Mouse (Mus musculus) CH12.LX (cell line): ENCODE results near the gene Gm20716. TPM values are rescaled to one million over a fixed set of nuclear protein-coding genes. Genes with fewer than 3 reads are reported as not detected.

Source experiments
- DNase-seq: peaks from one replicate; pipeline ENCODE4 v3.0.0-alpha.2; 2013; ENCODE audit errors: extremely low read depth
- H3K27ac ChIP-seq: 2 replicates; pipeline ENCODE4 v1.5.1; 2012; ENCODE audit warnings: low read depth, mild to moderate bottlenecking, control low read depth, moderate library complexity; ENCODE audit not compliant: insufficient read depth
- H3K27me3 ChIP-seq: replicated peaks from 2 replicates; pipeline ENCODE3; 2012; ENCODE audit warnings: inconsistent platforms
- H3K36me3 ChIP-seq, 2 experiments: replicated peaks in 1 of 2; 2 replicates each; pipeline versions ENCODE3 to v1.6.1; 2012; ENCODE audit warnings: inconsistent platforms in 1 of 2, low read length in 1 of 2, mild to moderate bottlenecking in 1 of 2, mixed read lengths in 1 of 2, moderate library complexity in 1 of 2; ENCODE audit not compliant: control insufficient read depth in 1 of 2, insufficient read depth in 1 of 2
- H3K4me1 ChIP-seq, 2 experiments: 2 replicates each; pipeline ENCODE4 v1.6.1; 2012; ENCODE audit warnings: inconsistent platforms in 1 of 2, moderate library complexity in 1 of 2; ENCODE audit not compliant: insufficient read depth in 2 of 2, control insufficient read depth in 1 of 2
- H3K4me2 ChIP-seq: 2 replicates; pipeline ENCODE4 v1.6.1; 2012; ENCODE audit warnings: low read depth, mild to moderate bottlenecking, control low read depth; ENCODE audit not compliant: poor library complexity, insufficient read depth, severe bottlenecking
- H3K4me3 ChIP-seq, 3 experiments: fragments of 150-350 bp in 1 of 3; sonication (generic) in 1 of 3; replicated peaks in 1 of 3; 2 replicates each; pipeline versions ENCODE3 to v1.5.1; 2011 to 2012; ENCODE audit warnings: low read depth in 2 of 3, low read length in 2 of 3, mild to moderate bottlenecking in 2 of 3, moderate library complexity in 2 of 3, control low read depth in 1 of 3, improper control_type of control experiment in 1 of 3, inconsistent platforms in 1 of 3, mixed read lengths in 1 of 3; ENCODE audit not compliant: poor library complexity in 1 of 3
- H3K79me2 ChIP-seq: replicated peaks from 2 replicates; pipeline ENCODE4 v1.6.1; 2012; ENCODE audit warnings: mild to moderate bottlenecking, moderate library complexity; ENCODE audit not compliant: control insufficient read depth, poor library complexity, insufficient read depth, severe bottlenecking; ENCODE audit errors: extremely low read depth
- H3K9ac ChIP-seq: 2 replicates; pipeline ENCODE4 v1.6.1; 2012; ENCODE audit warnings: low read depth, mild to moderate bottlenecking, control low read depth, moderate library complexity; ENCODE audit not compliant: insufficient read depth
- H3K9me3 ChIP-seq: replicated peaks from 2 replicates; pipeline ENCODE3; 2012; ENCODE audit warnings: low read length, inconsistent platforms, mixed read lengths
- BHLHE40 ChIP-seq: IDR thresholded peaks from 2 replicates; pipeline ENCODE4 v1.6.1; 2011; ENCODE audit warnings: mild to moderate bottlenecking, low read depth, low read length, improper control_type of control experiment
- CHD1 ChIP-seq: IDR thresholded peaks from 2 replicates; pipeline ENCODE4 v1.6.1; 2012; ENCODE audit warnings: low read depth, low read length, improper control_type of control experiment, inconsistent platforms
- CHD2 ChIP-seq: IDR thresholded peaks from 2 replicates; pipeline ENCODE4 v1.6.1; 2011; ENCODE audit warnings: low read length, improper control_type of control experiment
- E2F4 ChIP-seq: IDR thresholded peaks from 2 replicates; pipeline ENCODE4 v1.6.1; 2011; ENCODE audit warnings: low read depth, low read length, improper control_type of control experiment; ENCODE audit not compliant: insufficient replicate concordance
- ELF1 ChIP-seq: IDR thresholded peaks from 2 replicates; pipeline ENCODE4 v1.6.1; 2014; ENCODE audit warnings: low read depth, mild to moderate bottlenecking, inconsistent platforms, low read length, improper control_type of control experiment
- ETS1 ChIP-seq: conservative IDR thresholded peaks from 2 replicates; pipeline ENCODE4 v1.6.1; 2012; ENCODE audit warnings: low read depth, mild to moderate bottlenecking, inconsistent platforms, low read length, improper control_type of control experiment, moderate library complexity
- GABPA ChIP-seq: IDR thresholded peaks from 2 replicates; pipeline ENCODE4 v1.6.1; 2012; ENCODE audit warnings: low read depth, low read length, improper control_type of control experiment, inconsistent platforms; ENCODE audit not compliant: insufficient replicate concordance
- HCFC1 ChIP-seq: IDR thresholded peaks from 2 replicates; pipeline ENCODE4 v1.6.1; 2012; ENCODE audit warnings: low read depth, mild to moderate bottlenecking, inconsistent platforms, low read length, improper control_type of control experiment
- JUN ChIP-seq: IDR thresholded peaks from 2 replicates; pipeline ENCODE4 v1.6.1; 2011; ENCODE audit warnings: low read depth, mild to moderate bottlenecking, low read length, improper control_type of control experiment, moderate library complexity; ENCODE audit not compliant: insufficient read depth
- KAT2A ChIP-seq: IDR thresholded peaks from 2 replicates; pipeline ENCODE4 v1.6.1; 2012; ENCODE audit warnings: low read length, improper control_type of control experiment, inconsistent platforms; ENCODE audit not compliant: insufficient replicate concordance
- MAFK ChIP-seq: IDR thresholded peaks from 2 replicates; pipeline ENCODE4 v1.6.1; 2011; ENCODE audit warnings: low read length, improper control_type of control experiment; ENCODE audit not compliant: insufficient replicate concordance
- MAX ChIP-seq: IDR thresholded peaks from 2 replicates; pipeline ENCODE4 v1.6.1; 2011; ENCODE audit warnings: low read length, improper control_type of control experiment
- MAZ ChIP-seq: IDR thresholded peaks from 2 replicates; pipeline ENCODE4 v1.6.1; 2012; ENCODE audit warnings: low read depth, mild to moderate bottlenecking, inconsistent platforms, low read length, improper control_type of control experiment, moderate library complexity
- MEF2A ChIP-seq: IDR thresholded peaks from 2 replicates; pipeline ENCODE4 v1.6.1; 2014; ENCODE audit warnings: low read depth, mild to moderate bottlenecking, inconsistent platforms, low read length, improper control_type of control experiment, borderline replicate concordance
- MXI1 ChIP-seq: IDR thresholded peaks from 2 replicates; pipeline ENCODE4 v1.6.1; 2011; ENCODE audit warnings: mild to moderate bottlenecking, low read depth, low read length, improper control_type of control experiment
- NELFE ChIP-seq: IDR thresholded peaks from 2 replicates; pipeline ENCODE4 v1.6.1; 2011; ENCODE audit warnings: low read depth, low read length, improper control_type of control experiment
- PAX5 ChIP-seq: IDR thresholded peaks from 2 replicates; pipeline ENCODE4 v1.6.1; 2012; ENCODE audit warnings: low read length, inconsistent platforms, mixed read lengths
- POLR2A ChIP-seq: IDR thresholded peaks from 2 replicates; pipeline ENCODE4 v1.6.1; 2011; ENCODE audit warnings: low read depth, mild to moderate bottlenecking, improper control_type of control experiment, low read length
- RAD21 ChIP-seq: IDR thresholded peaks from 2 replicates; pipeline ENCODE4 v1.6.1; 2011; ENCODE audit warnings: low read depth, mild to moderate bottlenecking, low read length, improper control_type of control experiment, moderate library complexity
- SIN3A ChIP-seq: IDR thresholded peaks from 2 replicates; pipeline ENCODE4 v1.6.1; 2012; ENCODE audit warnings: low read length, improper control_type of control experiment, inconsistent platforms
- SMC3 ChIP-seq: IDR thresholded peaks from 2 replicates; pipeline ENCODE4 v1.6.1; 2011; ENCODE audit warnings: low read depth, low read length, improper control_type of control experiment
- TCF12 ChIP-seq: IDR thresholded peaks from 2 replicates; pipeline ENCODE4 v1.6.1; 2014; ENCODE audit warnings: low read depth, mild to moderate bottlenecking, inconsistent platforms, low read length, improper control_type of control experiment
- USF1 ChIP-seq: IDR thresholded peaks from 2 replicates; pipeline ENCODE4 v1.6.1; 2014; ENCODE audit warnings: low read depth, mild to moderate bottlenecking, inconsistent platforms, low read length, improper control_type of control experiment
- ZNF384 ChIP-seq: IDR thresholded peaks from 2 replicates; pipeline ENCODE4 v1.6.1; 2012; ENCODE audit warnings: low read depth, low read length, improper control_type of control experiment, inconsistent platforms
- dilution Hi-C: fragments of 300-500 bp; cut with MboI; formaldehyde crosslinking; loops from 2 replicates; pipeline ENCODE4 v1.14.3; 2020; ENCODE audit warnings: low sequenced_read_pairs; ENCODE audit not compliant: extremely low pct_unique_long_range_greater_than_20kb, extremely low pct_ligation_motif_present
- in situ Hi-C: fragments of 300-500 bp; cut with MboI; formaldehyde crosslinking; loops from 3 replicates; pipeline ENCODE4 v1.14.3; 2019; ENCODE audit warnings: low sequenced_read_pairs, low pct_ligation_motif_present, low pct_unique_long_range_greater_than_20kb, mixed read lengths
- polyA plus RNA-seq: library from polyadenylated mRNA; unstranded; fragments of >175 nt; gene quantifications from 2 replicates; pipeline ENCODE4 v1.2.1, GENCODE M21; 2012; ENCODE audit warnings: low read depth; ENCODE audit not compliant: insufficient read length
- total RNA-seq, 2 experiments: library from RNA; depleted of rRNA; stranded (reverse); fragments of 300-350 nt in 1 of 2; fragments of >200 nt in 1 of 2; gene quantifications; 2 replicates each; pipeline ENCODE4 v1.2.3; 2012 to 2014

Gene Gm20716
- total and polyA plus RNA-seq, 3 experiments = 27.8 to 34.8 (median 28.6) TPM

DNA sequence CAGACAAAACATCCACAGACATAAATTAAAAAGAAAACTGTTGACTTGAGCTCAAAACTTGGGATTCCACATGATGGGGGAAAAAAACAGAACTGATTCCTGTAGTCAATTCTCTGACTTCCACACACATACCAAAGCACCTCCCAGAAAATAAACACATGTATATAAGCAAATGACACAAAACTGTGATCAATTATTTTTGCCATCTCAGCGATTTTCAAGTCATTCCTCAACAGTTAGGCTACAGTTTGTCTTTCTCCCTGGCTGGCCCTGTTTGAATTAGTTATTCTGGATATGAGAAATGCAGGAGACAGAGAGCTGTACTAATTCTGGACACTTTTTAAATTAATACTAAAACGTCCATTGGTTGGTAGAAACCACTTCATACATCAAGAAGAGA lies 36.5 kb downstream of the Gm20716 start:
- Histone ChIP-seq H3K27ac (no peak overlapping the region), H3K36me3 (peaks cover 55 to 96% of the 10 kb centered on the region in 2 experiments), H3K4me3 (no peak overlapping the region), H3K9ac (no peak overlapping the region), H3K79me2 (peaks cover 99% of the 10 kb centered on the region), H3K27me3 (no peaks in the 10 kb centered on the region), H3K9me3 (no peaks in the 10 kb centered on the region), H3K4me1 (peaks cover 13 to 66% of the 10 kb centered on the region in 2 experiments; a peak in 3 of 4 replicates), H3K4me2 (no peak overlapping the region)
- in situ Hi-C loops = no loop called here
- no peak for DNase-seq
- TF ChIP-seq PAX5 = no peak
- peak; percentile 92 for TF ChIP-seq MAFK
- dilution Hi-C loops = no loop called here

DNA sequence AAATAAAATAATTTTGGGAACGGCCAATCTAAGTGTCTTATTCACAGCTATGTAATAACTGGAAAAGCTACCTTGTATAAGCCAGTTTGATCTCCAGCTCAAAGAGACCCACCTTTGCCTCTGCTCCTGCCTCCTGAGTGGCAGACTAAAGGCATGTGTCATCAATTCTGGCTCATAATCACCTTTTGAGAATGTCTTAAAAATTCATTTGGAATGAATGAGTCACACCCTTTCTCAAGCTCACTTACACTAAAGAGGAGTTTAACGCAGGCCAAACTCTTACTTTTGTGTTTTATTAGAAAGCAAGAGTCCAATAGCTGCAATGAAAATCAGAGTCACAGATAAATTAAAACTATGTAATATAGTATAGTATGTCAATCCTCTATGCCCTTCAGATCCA lies 38.3 kb downstream of the Gm20716 start:
- H3K4me3 ChIP-seq = no peak overlapping the region
- peaks cover 61 to 98% of the 10 kb centered on the region in 2 experiments for H3K36me3 ChIP-seq
- no peaks in the 10 kb centered on the region for H3K9me3 ChIP-seq
- peaks cover 6 to 51% of the 10 kb centered on the region in 2 experiments; a peak in 3 of 4 replicates for H3K4me1 ChIP-seq
- H3K27ac ChIP-seq = no peak overlapping the region
- no peak overlapping the region for H3K4me2 ChIP-seq
- H3K9ac ChIP-seq = no peak overlapping the region
- dilution Hi-C loops (no loop called here), in situ Hi-C loops (no loop called here)
- TF ChIP-seq SMC3 = no peak
- TF ChIP-seq TCF12 = no peak
- TF ChIP-seq JUN = no peak
- no peak for TF ChIP-seq USF1
- TF ChIP-seq RAD21 = no peak
- TF ChIP-seq E2F4 = no peak
- TF ChIP-seq ELF1 = no peak
- no peak for TF ChIP-seq HCFC1
- H3K27me3 ChIP-seq = no peaks in the 10 kb centered on the region
- H3K79me2 ChIP-seq = peaks cover 96% of the 10 kb centered on the region
- DNase-seq = no peak

DNA sequence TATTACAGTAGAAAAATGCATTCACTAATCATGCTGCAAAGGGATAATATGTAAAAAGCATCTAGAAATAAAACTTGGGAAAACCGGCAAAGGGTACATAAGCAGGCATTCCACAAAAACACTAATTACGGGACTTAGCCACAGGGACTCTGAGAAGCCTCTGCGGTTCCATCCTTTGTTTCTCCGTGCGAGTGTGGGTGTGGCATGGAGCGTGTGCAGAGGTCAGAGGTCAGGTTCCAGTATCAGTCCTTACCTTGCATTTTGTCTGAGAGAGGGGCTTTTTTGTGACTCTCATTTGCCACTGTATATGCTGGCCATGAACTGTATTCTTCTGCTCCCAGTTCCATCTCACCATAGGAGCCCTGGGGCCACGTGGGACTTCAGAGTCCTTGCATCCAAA lies 54.2 kb downstream of the Gm20716 start:
- no peak overlapping the region for H3K9ac ChIP-seq
- H3K27ac ChIP-seq = no peak overlapping the region
- no peaks in the 10 kb centered on the region for H3K79me2 ChIP-seq
- dilution Hi-C loops (no loop called here), in situ Hi-C loops (no loop called here)
- no peaks in the 10 kb centered on the region for H3K4me1 ChIP-seq
- H3K4me2 ChIP-seq = no peak overlapping the region
- no peaks in the 10 kb centered on the region for H3K27me3 ChIP-seq
- TF ChIP-seq MAFK (no peak), GABPA (no peak), BHLHE40 (no peak), TCF12 (no peak), MAX (no peak), HCFC1 (no peak), POLR2A (no peak), USF1 (no peak), MEF2A (no peak), ETS1 (no peak), SMC3 (no peak), KAT2A (no peak), PAX5 (no peak), SIN3A (no peak), NELFE (no peak), ZNF384 (no peak), MAZ (no peak), CHD1 (no peak), MXI1 (no peak), CHD2 (no peak)
- no peaks in the 10 kb centered on the region for H3K9me3 ChIP-seq
- no peak for DNase-seq
- no peak overlapping the region for H3K4me3 ChIP-seq
- H3K36me3 ChIP-seq = peaks cover 9 to 61% of the 10 kb centered on the region in 2 experiments
